19 mouse cellular contexts compared by ENCODE assay signal in genomic region chr10:11018970-11019531, GRCm38 (mm10).
"Had no signal": no experiment of that assay in that cellular context is flagged by ENCODE, and none has a peak within 500 bp of the region (broad histone marks: within the 10 kb centered on the region; RNA-seq: fewer than 3 reads in every experiment).

No protein-coding gene starts in this region.

- H3K27ac ChIP-seq: kidney, embryonic 15.5 days; left cerebral cortex, adult 2 months; limb, embryonic 10.5 days; limb, embryonic 13.5 days; liver, embryonic 12.5 days; liver, embryonic 15.5 days; lung, embryonic 15.5 days; midbrain, embryonic 12.5 days had no signal

- H3K4me3 ChIP-seq: kidney, embryonic 15.5 days; left cerebral cortex, adult 2 months; limb, embryonic 10.5 days; limb, embryonic 13.5 days; liver, embryonic 12.5 days; liver, embryonic 15.5 days; lung, embryonic 15.5 days; megakaryocyte, embryonic 14.5 days; midbrain, embryonic 12.5 days had no signal

- H3K9me3 ChIP-seq: kidney, embryonic 15.5 days; limb, embryonic 10.5 days; limb, embryonic 13.5 days; liver, embryonic 12.5 days; liver, embryonic 15.5 days; lung, embryonic 15.5 days; megakaryocyte, embryonic 14.5 days; midbrain, embryonic 12.5 days had no signal

- H3K36me3 ChIP-seq: kidney, embryonic 15.5 days; limb, embryonic 10.5 days; limb, embryonic 13.5 days; liver, embryonic 12.5 days; liver, embryonic 15.5 days; lung, embryonic 15.5 days; midbrain, embryonic 12.5 days had no signal

- DNase-seq: kidney, adult 8-10 months; layer of hippocampus, postnatal 36 days; liver; lung, adult 18-20 months; lung, postnatal 10 days; lung, postnatal 36 days; right cerebral cortex, postnatal 25 days; thymus, adult 18-20 months; thymus, postnatal 36 days had no signal

- H3K27me3 ChIP-seq: kidney, embryonic 15.5 days; limb, embryonic 13.5 days; liver, embryonic 12.5 days; liver, embryonic 15.5 days; lung, embryonic 15.5 days; megakaryocyte, embryonic 14.5 days; midbrain, embryonic 12.5 days had no signal

- H3K4me2 ChIP-seq: kidney, embryonic 15.5 days; limb, embryonic 13.5 days; liver, embryonic 12.5 days; liver, embryonic 15.5 days; lung, embryonic 15.5 days; midbrain, embryonic 12.5 days had no signal

- H3K9ac ChIP-seq: kidney, embryonic 15.5 days; limb, embryonic 13.5 days; liver, embryonic 12.5 days; liver, embryonic 15.5 days; lung, embryonic 15.5 days; midbrain, embryonic 12.5 days had no signal

- H3K4me1 ChIP-seq: kidney, embryonic 15.5 days; limb, embryonic 10.5 days; limb, embryonic 13.5 days; liver, embryonic 12.5 days; liver, embryonic 15.5 days; lung, embryonic 15.5 days; megakaryocyte, embryonic 14.5 days; midbrain, embryonic 12.5 days had no signal

- ATAC-seq: intestine, postnatal 0 days; liver, embryonic 12.5 days had no signal
